Mouse (Mus musculus) kidney, adult 9 months (tissue): Measurements from ENCODE around the gene Degs1.

ENCODE experiments used
- DNase-seq: peaks from one replicate; pipeline ENCODE4 v3.0.0; 2022

Degs1 gene

DNA sequence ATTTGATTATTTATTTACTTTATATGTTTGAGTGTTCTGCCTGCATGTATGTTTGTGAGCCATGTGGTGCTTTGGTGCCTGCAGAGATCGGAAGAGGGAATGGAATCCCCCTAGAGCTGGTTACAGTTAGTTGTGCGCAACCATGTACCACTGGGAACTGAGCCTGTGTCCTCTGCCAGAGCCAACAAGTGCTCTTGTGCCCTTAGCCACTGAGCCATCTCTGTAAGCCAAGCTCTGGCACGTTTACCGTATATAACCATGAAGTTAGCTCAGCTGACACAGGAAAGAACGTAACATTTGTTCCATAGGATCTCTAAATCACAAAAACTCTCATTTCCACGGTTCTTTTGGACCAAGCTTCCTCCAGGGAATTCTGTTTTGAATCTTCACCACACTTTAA, 2.6 kb downstream of the Degs1 start:
- no peak for DNase-seq

DNA sequence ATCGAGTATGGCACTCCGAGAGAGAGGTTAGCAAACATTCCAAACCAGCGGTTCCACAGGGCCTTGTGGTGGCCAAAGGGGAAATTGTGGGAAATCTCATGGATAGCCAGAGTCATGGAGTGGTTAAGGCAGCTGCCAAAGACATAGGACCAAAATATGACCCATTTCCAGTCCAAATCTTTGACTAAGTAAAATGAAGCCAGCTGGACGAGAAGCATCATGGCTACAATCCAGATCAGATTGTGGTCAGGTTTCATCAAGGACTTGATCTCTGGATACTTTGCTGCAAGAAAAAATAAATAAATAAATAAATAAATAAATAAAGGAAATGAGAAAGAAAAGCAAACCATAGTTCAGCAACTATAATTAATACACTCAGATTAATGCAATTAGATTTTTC, 3.2 kb downstream of the Degs1 start:
- DNase-seq, result no peak

DNA sequence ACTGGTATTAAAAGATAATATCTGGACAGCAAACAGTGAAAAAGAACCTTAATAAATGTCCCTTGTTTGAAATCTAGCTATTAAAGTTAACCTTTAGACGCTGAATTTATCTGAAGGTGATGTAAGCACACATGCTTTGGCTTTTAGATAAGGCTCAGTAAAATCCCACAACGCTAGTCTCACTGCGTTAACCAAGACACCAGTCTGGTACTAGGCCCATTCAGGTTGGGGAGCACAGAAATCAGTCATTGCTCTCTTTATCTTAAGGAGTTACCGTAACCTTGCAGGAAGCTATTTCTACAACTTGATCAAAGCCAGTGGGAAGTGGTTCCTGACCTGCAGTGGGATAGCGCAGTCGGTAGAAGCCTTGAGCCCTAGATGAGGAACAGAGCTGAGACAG, 7.5 kb downstream of the Degs1 start:
- no peak for DNase-seq

GRCm38 (mm10) chr1:182271632-182272031, 11.0 kb downstream of the Degs1 start:
- no peak for DNase-seq

DNA sequence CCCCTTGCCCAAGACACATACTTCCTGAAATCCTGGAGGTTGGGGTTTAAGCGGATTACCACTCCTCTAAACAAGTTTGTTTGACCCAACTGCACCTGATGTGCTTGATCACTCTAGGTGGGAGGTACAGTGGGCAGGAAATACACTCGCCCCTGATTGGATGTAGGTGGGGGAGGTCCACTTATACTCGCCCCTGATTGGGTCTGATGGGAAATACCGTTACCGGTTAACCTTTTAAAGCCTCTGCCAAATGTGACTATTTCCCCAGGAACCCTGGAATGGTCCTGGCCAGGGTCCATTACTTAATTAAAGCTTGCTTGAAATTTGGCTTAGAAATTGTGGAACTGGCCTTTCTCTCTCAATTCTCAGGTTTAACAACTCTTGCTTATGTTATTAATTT, 11.5 kb downstream of the Degs1 start:
- DNase-seq, result peak; percentile 96

DNA sequence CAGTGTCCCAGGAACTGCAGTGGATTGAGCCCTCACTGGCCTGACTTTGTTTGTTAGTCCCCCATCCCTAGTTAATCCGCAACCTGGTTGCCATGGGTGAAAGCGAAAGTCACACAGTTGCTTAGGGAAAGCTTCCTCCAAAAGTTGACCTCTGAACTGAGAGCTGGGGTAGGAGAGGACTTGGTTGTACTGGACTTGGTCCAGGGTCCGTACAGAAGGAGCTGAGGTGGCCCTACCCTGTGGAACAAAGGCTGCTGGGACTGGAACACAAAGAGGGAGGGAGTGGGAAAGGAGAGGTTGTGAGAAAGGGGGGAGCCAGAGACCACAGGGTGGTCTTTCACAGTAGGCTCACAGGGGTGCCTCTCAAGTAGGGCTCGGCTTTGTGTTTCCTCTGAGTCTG, 14.3 kb downstream of the Degs1 start:
- DNase-seq, result peak; percentile 95

DNA sequence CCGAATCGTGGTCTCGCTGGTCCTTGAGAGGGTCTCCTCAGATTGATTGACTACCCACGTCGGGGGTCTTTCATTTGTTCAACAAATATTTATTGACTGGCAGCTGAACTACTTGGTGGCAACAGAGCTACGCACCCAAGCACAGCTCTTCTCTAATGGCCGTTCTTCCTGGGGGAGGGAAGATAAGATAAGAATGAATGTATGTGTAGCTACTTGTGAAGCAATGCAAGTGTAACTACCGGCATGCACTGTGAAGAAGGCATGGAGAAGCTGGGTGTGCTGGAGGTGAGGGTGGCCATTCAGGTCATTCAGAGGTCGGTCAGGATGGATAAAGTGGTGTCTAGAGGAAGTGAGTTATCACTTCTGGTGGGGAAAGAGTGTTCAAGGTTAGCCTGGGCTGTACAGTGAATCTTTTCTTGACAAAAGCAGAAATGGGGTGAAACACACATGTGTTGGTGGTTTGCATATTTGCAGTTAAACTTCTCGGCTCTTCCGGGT, 16.5 kb downstream of the Degs1 start:
- no peak for DNase-seq

- DNase-seq, result no peak
Measured at GRCm38 (mm10) chr1:182256041-182256680, 26.4 kb downstream of the Degs1 start.

DNA sequence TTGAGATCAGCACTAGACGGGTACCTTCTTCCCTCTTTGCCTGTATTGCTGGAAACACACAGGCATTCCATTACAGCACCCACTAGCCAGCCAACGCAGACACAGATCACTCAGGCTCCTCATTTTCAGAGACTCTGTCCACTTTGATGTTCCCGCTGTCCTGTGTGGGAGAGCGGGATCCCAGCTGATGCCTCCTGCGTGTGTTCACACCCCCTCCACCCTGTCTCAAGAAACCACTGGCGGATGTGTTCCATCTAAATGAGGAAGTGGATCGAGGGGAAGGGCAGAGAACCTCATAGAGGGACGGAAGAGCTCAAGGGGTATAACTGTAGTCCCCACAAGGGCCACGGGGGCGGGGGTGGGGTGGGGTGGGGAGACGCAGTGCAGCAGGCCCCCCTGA, 27.6 kb downstream of the Degs1 start:
- no peak for DNase-seq

DNA sequence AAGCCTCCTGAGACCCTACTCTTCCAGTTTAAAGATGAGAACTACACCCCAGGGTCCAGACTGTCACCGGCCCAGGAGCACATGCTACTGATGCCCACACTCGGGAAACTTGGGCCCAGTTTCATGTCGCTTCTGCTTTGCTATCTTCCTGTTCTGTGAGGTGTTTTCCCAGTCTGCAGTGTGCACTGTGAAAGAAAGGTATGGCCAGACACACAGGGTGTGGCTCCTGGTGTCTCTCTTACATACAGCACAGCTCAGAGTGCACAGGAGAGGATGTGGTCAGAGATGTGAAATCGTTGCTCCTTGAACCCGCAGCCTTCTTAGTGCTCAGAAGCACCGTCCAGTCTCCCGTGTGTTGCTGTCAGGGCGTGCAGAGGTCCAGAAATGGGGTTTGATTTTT, 28.0 kb downstream of the Degs1 start:
- no peak for DNase-seq

DNA sequence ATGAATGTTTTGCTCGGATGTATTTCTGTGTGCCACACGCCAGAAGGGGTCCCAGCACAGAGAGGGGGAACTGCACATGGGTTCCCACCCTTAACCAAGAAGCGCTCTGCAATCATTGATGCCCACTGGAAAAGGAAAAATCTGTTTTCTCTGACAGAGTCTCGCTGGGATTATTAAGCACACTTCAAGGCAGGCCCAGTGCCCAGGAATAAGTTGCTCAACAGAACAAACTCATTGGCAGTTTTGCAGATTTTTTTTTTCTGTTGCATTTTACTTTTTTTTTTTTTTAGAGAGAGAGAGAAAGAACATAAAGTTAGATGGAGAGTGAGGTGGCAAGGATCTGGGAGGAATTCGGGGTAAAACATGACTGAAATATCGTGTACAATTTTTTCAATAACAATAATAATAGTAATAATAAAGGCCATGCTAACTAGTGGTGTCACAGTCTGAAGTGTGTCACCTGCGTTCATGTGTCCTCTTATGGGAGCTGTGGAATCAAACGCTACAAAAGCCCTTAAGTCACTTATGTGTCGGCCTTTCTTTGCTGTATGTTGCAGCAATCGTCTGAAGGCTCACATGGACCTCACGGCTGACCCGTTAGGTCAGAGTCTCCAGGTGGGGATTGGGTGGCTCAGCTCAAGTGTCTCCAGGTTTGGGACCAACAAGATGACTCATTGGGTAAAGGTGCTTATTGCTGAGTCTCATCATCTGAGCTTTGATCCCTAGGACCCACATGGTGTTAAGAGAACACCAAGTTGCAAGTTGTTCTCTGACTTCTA, 28.7 kb downstream of the Degs1 start:
- DNase-seq, result no peak

DNA sequence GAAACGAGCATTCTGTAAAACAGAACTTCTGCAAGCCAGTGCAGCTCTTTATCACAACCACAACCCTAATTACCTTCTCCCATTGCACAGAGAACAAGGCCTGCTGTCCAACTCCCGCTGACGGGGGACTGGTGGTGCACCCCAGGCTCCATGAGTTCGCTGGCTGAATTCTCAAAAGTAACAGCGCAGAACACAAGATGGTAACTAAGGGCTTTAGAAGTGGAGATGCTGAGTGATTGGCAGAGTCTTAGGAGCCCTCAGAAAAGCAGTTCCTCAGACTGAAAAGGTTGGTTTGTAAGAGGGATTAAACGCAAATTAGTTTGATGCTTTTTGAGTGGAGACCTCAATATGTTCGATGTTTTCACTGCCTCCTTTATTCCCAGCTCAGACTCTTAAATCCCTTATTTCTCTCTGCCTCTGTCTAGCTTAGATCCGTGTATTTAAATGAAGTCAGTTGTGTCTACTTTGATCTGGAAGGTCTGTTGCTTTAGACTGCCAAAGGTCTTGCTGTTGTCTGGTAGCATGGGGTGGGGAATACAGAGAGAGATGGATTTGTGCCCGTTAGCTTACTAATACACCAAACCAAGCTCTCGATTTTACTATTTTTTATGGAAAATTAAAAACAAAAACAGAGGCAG, 30.0 kb downstream of the Degs1 start:
- no peak for DNase-seq

GRCm38 (mm10) chr1:182250734-182251133, 31.9 kb downstream of the Degs1 start:
- DNase-seq, result no peak

DNA sequence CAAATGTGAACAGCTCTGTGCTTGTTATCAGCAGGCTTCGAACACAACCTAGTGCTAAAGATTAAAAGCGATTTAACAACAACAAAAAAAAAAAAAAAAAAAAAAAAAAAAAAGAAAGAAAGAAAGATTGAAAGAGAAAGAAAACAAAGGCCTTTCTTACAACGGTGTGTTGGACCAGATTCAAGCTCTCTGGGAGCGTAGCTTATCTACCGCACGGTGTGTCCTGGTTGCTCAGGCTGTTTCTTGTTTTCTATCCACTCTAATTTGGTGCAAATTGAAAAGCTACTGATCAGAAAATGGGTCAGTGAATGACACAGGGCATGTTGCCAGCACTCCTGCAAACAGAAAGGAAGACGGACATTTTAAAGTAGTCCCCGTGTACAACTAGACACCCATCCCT, 33.3 kb downstream of the Degs1 start:
- no peak for DNase-seq

- DNase-seq, result no peak
Measured at GRCm38 (mm10) chr1:182245003-182245402, 37.6 kb downstream of the Degs1 start.

DNA sequence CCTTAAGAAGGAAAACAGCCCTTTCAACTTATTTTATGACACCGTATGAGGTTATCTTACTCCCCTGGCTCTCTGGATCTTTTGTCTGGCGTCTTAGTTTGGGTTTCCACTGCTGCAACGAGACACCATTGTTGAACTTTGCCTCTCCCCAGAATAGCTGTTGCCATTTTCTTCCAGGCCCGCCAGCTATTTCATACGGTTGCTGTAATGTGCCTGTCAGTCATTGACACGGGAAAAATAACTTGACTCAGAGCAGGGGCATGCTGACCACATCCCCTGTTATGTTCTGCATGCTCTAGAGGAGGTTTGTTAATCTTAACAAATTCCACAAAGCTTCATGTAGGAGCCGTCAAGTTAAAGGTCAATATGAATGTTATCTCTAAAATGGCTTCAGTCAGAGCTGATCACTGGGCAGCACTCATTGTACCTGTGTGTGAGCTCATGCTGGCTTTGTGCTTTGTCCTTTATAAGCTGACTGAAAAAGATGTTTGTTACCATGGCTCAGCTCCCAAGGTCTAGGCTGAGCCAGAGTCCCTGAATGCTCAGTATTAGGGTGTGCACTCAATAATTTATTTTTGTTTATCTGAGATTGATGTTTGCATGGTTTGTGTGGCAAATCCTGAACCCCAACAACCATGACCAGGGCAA, 44.4 kb downstream of the Degs1 start:
- DNase-seq, result no peak

DNA sequence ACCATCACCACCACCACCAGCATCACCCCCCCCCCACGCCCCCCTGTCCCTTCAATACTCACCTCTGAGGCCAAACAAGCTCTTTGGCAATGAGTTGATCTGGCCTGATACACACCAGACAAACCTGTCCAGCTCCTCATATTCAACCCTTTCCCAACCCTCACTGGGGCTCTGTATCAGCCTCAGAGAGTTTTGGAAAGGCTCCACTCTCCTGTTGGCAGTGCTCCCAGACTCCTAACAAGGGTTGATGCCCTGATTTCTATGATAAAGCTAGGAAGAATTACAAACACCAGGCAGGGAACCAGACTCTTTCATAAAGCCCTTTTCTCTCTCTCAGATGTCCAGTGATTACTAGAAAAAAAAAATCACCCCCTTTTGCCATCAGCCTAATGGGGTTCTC, 45.2 kb downstream of the Degs1 start:
- DNase-seq, result no peak

DNA sequence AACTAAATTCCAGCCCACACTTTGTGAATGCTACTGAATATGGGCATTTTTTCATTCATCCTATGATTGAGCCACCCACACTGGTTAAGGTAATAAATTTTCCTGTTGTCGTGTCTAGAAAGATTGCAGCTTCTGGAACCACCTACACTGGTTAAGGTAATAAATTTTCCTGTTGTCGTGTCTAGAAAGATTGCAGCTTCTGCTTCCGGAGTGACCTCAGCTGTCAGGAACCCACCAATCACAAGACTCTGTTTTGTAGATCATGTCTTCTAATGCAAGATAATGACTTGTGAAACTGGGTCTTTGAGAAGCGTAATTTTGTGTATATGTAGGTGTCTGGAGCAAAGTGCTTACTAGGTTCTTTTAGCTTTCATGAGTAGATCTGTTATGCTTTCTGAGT, 47.4 kb downstream of the Degs1 start:
- DNase-seq, result no peak

GRCm38 (mm10) chr1:182229381-182229780, 53.2 kb downstream of the Degs1 start:
- no peak for DNase-seq

- peak; percentile 24 for DNase-seq
Measured at GRCm38 (mm10) chr1:182227141-182227963, 55.3 kb downstream of the Degs1 start.

DNA sequence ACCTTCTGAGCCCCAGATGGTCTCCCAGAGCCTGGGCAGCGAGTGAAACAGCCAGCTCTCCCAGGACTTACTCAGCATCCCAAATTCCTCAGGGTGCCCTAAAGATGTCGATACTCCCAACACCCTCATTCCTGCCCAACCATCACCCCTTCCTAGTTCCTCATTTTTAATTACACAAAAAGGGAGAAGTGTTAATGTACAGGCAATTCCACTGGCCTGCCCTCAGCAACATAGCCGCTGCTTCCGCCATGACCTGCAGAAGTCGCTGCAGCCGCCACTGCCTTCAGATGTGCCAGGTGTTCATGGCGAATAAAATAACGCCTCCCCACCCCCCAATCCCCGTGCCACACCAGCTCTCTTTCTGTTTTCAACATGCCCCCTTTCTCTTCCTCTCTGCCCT, 56.3 kb downstream of the Degs1 start:
- DNase-seq, result no peak
